Mouse (Mus musculus) kidney, adult 8-10 months (tissue): ENCODE measurements around the gene Mcm2.

Experiments used
- DNase-seq, 2 experiments: peaks; one replicate each; pipeline ENCODE4 v3.0.0; 2022

The Mcm2 gene

GRCm38 (mm10) chr6:88886417-88886967, 12.1 kb downstream of the Mcm2 start:
- no peak for DNase-seq

- no peak for DNase-seq
Observed at GRCm38 (mm10) chr6:88885644-88886416, 12.8 kb downstream of the Mcm2 start.

GRCm38 (mm10) chr6:88884690-88885089, 13.9 kb downstream of the Mcm2 start:
- DNase-seq, result no peak

- DNase-seq, result no peak
Observed at GRCm38 (mm10) chr6:88884195-88884594, 14.4 kb downstream of the Mcm2 start.

GRCm38 (mm10) chr6:88881334-88881733, 17.2 kb downstream of the Mcm2 start:
- DNase-seq, result no peak

- DNase-seq, result no peak
Observed at GRCm38 (mm10) chr6:88879471-88879870, 19.1 kb downstream of the Mcm2 start.

GRCm38 (mm10) chr6:88874868-88875508, 23.6 kb downstream of the Mcm2 start, which contains the start of gene Podxl2:
Gene Podxl2 (minus strand): TSS chr6:88875044.
- no peak for DNase-seq

GRCm38 (mm10) chr6:88873965-88874867, 24.4 kb downstream of the Mcm2 start:
- no peak for DNase-seq

- DNase-seq, result no peak
Observed at GRCm38 (mm10) chr6:88872811-88873210, 25.8 kb downstream of the Mcm2 start.

- no peak for DNase-seq
Observed at GRCm38 (mm10) chr6:88871546-88871945, 27.0 kb downstream of the Mcm2 start.

- DNase-seq, result no peak
Observed at GRCm38 (mm10) chr6:88870594-88870993, 28.0 kb downstream of the Mcm2 start.

GRCm38 (mm10) chr6:88869459-88869858, 29.1 kb downstream of the Mcm2 start:
- no peak for DNase-seq

GRCm38 (mm10) chr6:88865704-88866103, 32.9 kb downstream of the Mcm2 start:
- no peak for DNase-seq

- DNase-seq, result no peak
Observed at GRCm38 (mm10) chr6:88860914-88861313, 37.7 kb downstream of the Mcm2 start.

GRCm38 (mm10) chr6:88858341-88858740, 40.2 kb downstream of the Mcm2 start:
- DNase-seq, result no peak

- no peak for DNase-seq
Observed at GRCm38 (mm10) chr6:88857830-88858229, 40.8 kb downstream of the Mcm2 start.

GRCm38 (mm10) chr6:88857249-88857648, 41.3 kb downstream of the Mcm2 start:
- peak; percentile 58 to 61 for DNase-seq

GRCm38 (mm10) chr6:88855636-88856035, 42.9 kb downstream of the Mcm2 start:
- DNase-seq, result peak; percentile 51 to 66

GRCm38 (mm10) chr6:88854509-88854908, 44.1 kb downstream of the Mcm2 start:
- no peak for DNase-seq

- DNase-seq, result no peak
Observed at GRCm38 (mm10) chr6:88850034-88850433, 48.5 kb downstream of the Mcm2 start.

- DNase-seq, result no peak
Observed at GRCm38 (mm10) chr6:88849270-88849669, 49.3 kb downstream of the Mcm2 start.

GRCm38 (mm10) chr6:88847571-88847970, 51.0 kb downstream of the Mcm2 start:
- no peak for DNase-seq
